Comparison of ENCODE assay signal across 25 mouse cellular contexts in the genomic region with DNA sequence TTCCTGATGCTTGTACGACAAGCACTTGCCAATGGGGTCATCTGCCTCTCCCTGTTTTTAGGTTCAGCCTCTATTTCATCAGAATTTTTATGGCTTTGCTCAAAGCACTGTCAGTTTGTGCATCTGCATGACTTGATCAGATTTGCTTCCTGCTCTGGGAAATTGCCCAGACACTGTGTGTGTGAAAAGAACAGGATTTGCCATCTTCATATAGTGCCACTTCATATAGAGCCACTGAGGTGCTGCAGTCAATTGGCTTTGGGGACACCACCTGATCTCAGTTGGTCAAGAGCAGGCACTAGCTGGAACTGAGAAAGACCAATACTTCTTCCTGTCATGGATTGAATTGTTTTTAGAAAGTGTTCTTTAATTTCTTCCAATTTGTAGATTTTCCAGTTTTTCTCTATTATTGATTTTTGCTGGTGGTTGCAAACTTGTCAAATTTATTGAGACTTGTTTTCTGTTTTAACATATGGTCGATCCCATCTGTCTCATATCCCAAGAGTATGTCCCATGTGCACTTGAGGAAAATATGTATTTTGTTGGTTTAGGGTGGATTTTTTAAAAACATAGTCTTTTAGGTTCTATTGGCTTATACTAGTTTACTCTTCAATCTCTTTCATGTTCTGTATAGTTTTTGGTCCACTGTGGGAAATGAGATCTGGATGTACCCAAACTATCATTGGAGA.
DNase-seq lines count a peak whose midpoint lies in the region; ATAC-seq and TF ChIP-seq lines count a peak whose summit lies in the region.
"Had no signal": no experiment of that assay in that cellular context is flagged by ENCODE, and none has a peak within 500 bp of the region (broad histone marks: within the 10 kb centered on the region; RNA-seq: fewer than 3 reads in every experiment).

No protein-coding gene starts in this region.

- no peak for TF ChIP-seq CTCF in kidney, adult 2 months (conservative IDR thresholded peaks at IDR 0.05; ENCODE audit: insufficient read depth, insufficient read length, low read depth, low read length)

- H3K27me3 ChIP-seq in forebrain, embryonic 13.5 days = no peaks in the 10 kb centered on the region
- H3K27me3 ChIP-seq in forebrain, embryonic 11.5 days (ENCODE audit: control insufficient read depth, insufficient read depth, low read length) = no peaks in the 10 kb centered on the region
- no peaks in the 10 kb centered on the region for H3K27me3 ChIP-seq in forebrain, embryonic 16.5 days (replicated peaks; ENCODE audit: control insufficient read depth, insufficient read depth, low read length)
- no peaks in the 10 kb centered on the region for H3K27me3 ChIP-seq in kidney, adult 2 months (replicated peaks; ENCODE audit: control insufficient read depth, insufficient read depth, low read length)
- H3K27me3 ChIP-seq: heart, embryonic 12.5 days; liver, embryonic 12.5 days; neural tube, embryonic 12.5 days had no signal

- H3K4me3 ChIP-seq in forebrain, embryonic 13.5 days = no peak overlapping the region
- no peak overlapping the region for H3K4me3 ChIP-seq in forebrain, embryonic 11.5 days (ENCODE audit: low read depth, low read length)
- no peak overlapping the region for H3K4me3 ChIP-seq in forebrain, embryonic 16.5 days (replicated peaks; ENCODE audit: low read length)
- no peak overlapping the region for H3K4me3 ChIP-seq in kidney, adult 2 months (ENCODE audit: insufficient read depth, low read depth, low read length)
- H3K4me3 ChIP-seq: erythroblast, embryonic 14.5 days; gastrocnemius, adult 2 months; heart, embryonic 12.5 days; liver, embryonic 12.5 days; myocyte; neural tube, embryonic 12.5 days had no signal

- no peak overlapping the region for H3K4me2 ChIP-seq in forebrain, embryonic 13.5 days
- H3K4me2 ChIP-seq in forebrain, embryonic 11.5 days (ENCODE audit: low read depth, low read length, severe bottlenecking) = no peak overlapping the region
- H3K4me2 ChIP-seq in forebrain, embryonic 16.5 days (ENCODE audit: low read length) = no peak overlapping the region
- H3K4me2 ChIP-seq: heart, embryonic 12.5 days; hindbrain, embryonic 14.5 days; liver, embryonic 12.5 days; midbrain, embryonic 11.5 days; neural tube, embryonic 12.5 days had no signal

- H3K36me3 ChIP-seq in forebrain, embryonic 13.5 days (ENCODE audit: poor library complexity, severe bottlenecking) = no peaks in the 10 kb centered on the region
- no peaks in the 10 kb centered on the region for H3K36me3 ChIP-seq in forebrain, embryonic 11.5 days (ENCODE audit: control insufficient read depth, insufficient read depth, low read length)
- H3K36me3 ChIP-seq in forebrain, embryonic 16.5 days (ENCODE audit: control insufficient read depth, insufficient read depth) = no peaks in the 10 kb centered on the region
- H3K36me3 ChIP-seq in kidney, adult 2 months (ENCODE audit: control insufficient read depth, insufficient read depth, low read length) = no peaks in the 10 kb centered on the region
- H3K36me3 ChIP-seq: heart, embryonic 12.5 days; liver, embryonic 12.5 days; neural tube, embryonic 12.5 days had no signal

- peak; percentile 61; the same call in 1 of the 2 replicates for ATAC-seq in forebrain, embryonic 13.5 days
- no peak for ATAC-seq in forebrain, embryonic 11.5 days (replicated peaks; ENCODE audit: low FRiP score)
- peak; percentile 84 for ATAC-seq in forebrain, embryonic 16.5 days
- ATAC-seq: CD4-positive, CD25-positive, alpha-beta regulatory T cell, adult 4 months; intestine, postnatal 0 days; liver, embryonic 12.5 days; liver, postnatal 0 days had no signal

- 89% methylated on average over 2 of the region's 2 CpGs for WGBS in forebrain, embryonic 13.5 days
- 85% methylated on average over 2 of the region's 2 CpGs for WGBS in forebrain, embryonic 11.5 days
- WGBS in forebrain, embryonic 16.5 days = 73% methylated on average over 2 of the region's 2 CpGs
- 88% methylated on average over 2 of the region's 2 CpGs for WGBS in kidney, adult 2 months

- TF ChIP-seq POLR2A in kidney, adult 2 months (IDR thresholded peaks at IDR 0.05; ENCODE audit: low read depth, low read length) = no peak

- no peak for DNase-seq in forebrain, embryonic 11.5 days (ENCODE audit: low spot score)
- DNase-seq in layer of hippocampus, adult 9-11 months = peak; percentile 30
- no peak for DNase-seq in layer of hippocampus, adult 8-10 months (ENCODE audit: low spot score in 2 of 2)
- DNase-seq in brain, adult 2 months (ENCODE audit: low read depth, low spot score) = peak; percentile 59
- no peak for DNase-seq in kidney, adult 2 months
- DNase-seq: adrenal gland, postnatal 14 days; cerebellum, adult 9-11 months; gastrocnemius, adult 2 months; gastrocnemius, postnatal 36 days; heart, adult 18-20 months; kidney, postnatal 25 days; liver, postnatal 0 days; lung, postnatal 36 days; thymus, postnatal 4 days had no signal

- H3K9me3 ChIP-seq in forebrain, embryonic 13.5 days (replicated peaks) = no peaks in the 10 kb centered on the region
- no peaks in the 10 kb centered on the region for H3K9me3 ChIP-seq in forebrain, embryonic 11.5 days (ENCODE audit: control insufficient read depth, low read length)
- H3K9me3 ChIP-seq in forebrain, embryonic 16.5 days (ENCODE audit: control insufficient read depth, low read length) = no peaks in the 10 kb centered on the region
- H3K9me3 ChIP-seq: liver, embryonic 12.5 days; neural tube, embryonic 12.5 days had no signal

- no peak overlapping the region for H3K27ac ChIP-seq in forebrain, embryonic 13.5 days
- no peak overlapping the region for H3K27ac ChIP-seq in forebrain, embryonic 11.5 days (ENCODE audit: low read depth, low read length)
- no peak overlapping the region for H3K27ac ChIP-seq in forebrain, embryonic 16.5 days (ENCODE audit: low read length)
- no peak overlapping the region for H3K27ac ChIP-seq in kidney, adult 2 months (ENCODE audit: insufficient read depth, low read depth, low read length)
- H3K27ac ChIP-seq: gastrocnemius, adult 2 months; hindbrain, embryonic 14.5 days; liver, embryonic 12.5 days; neural tube, embryonic 12.5 days had no signal

- H3K9ac ChIP-seq in forebrain, embryonic 13.5 days = no peak overlapping the region
- H3K9ac ChIP-seq in forebrain, embryonic 11.5 days (ENCODE audit: low read length) = no peak overlapping the region
- no peak overlapping the region for H3K9ac ChIP-seq in forebrain, embryonic 16.5 days (replicated peaks; ENCODE audit: low read depth, low read length)
- H3K9ac ChIP-seq: heart, embryonic 12.5 days; hindbrain, embryonic 14.5 days; liver, embryonic 12.5 days; liver, postnatal 0 days; neural tube, embryonic 12.5 days had no signal

- no peaks in the 10 kb centered on the region for H3K4me1 ChIP-seq in forebrain, embryonic 13.5 days
- H3K4me1 ChIP-seq in forebrain, embryonic 11.5 days (replicated peaks; ENCODE audit: control insufficient read depth, insufficient read depth, low read length) = no peaks in the 10 kb centered on the region
- H3K4me1 ChIP-seq in forebrain, embryonic 16.5 days (replicated peaks; ENCODE audit: control insufficient read depth, insufficient read depth, low read length) = no peaks in the 10 kb centered on the region
- no peaks in the 10 kb centered on the region for H3K4me1 ChIP-seq in kidney, adult 2 months (ENCODE audit: control insufficient read depth, insufficient read depth, low read length)
- H3K4me1 ChIP-seq: heart, embryonic 12.5 days; liver, embryonic 12.5 days; neural tube, embryonic 12.5 days had no signal

Comparison
In these comparisons a context has a peak if more than half of its experiments do, and no peak if none do; other contexts are left out.
1. DNase-seq: peak in layer of hippocampus, adult 9-11 months (single experiment) and brain, adult 2 months (single experiment); none in forebrain, embryonic 11.5 days (single experiment), layer of hippocampus, adult 8-10 months (0 of 2) and kidney, adult 2 months (single experiment).